Mouse (Mus musculus): ENCODE results near the gene Olfr281.

DNA sequence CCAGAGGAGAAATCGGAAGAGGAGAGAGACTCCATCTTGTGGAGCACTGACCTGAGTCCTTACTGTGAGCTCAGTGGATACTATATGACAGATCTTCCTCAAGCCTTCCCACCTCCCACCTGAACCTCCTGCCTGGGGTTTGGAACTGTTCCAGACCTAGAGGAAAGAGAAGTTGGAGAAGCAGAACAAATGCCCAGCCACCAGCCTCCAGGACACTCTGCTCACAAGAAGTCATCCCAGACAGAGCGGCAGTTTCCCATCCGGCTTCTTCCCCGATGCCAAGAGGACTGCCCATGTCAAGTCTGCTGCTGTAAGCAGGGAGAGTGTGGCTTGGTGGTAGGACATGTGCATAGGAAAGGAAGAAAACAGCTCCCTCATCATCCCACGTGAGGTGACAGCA is 23.9 kb downstream of the Olfr281 start:
- TF ChIP-seq CTCF (IDR thresholded peaks at IDR 0.05; ENCODE audit: low read depth), result no peak
- TF ChIP-seq EP300 (optimal IDR thresholded peaks at IDR 0.05), result no peak

Measured in stomach, postnatal 0 days (tissue).